Mouse (Mus musculus) liver, adult 2 months (tissue): ENCODE measurements around the gene Gsk3a. TPM values are rescaled to one million over a fixed set of nuclear protein-coding genes. Genes with fewer than 3 reads are reported as not detected.
A peak's percentile ranks its signal among the peaks of the same experiment; 100 is the strongest.

Experiments
- DNase-seq: peaks from one replicate; pipeline ENCODE4 v3.0.0-alpha.2; 2011; ENCODE audit warnings: low read depth, low spot score; ENCODE audit errors: extremely low read depth
- H3K27ac ChIP-seq: fragments of 200-500 bp; replicated peaks from 2 replicates; pipeline ENCODE4 v1.5.1; 2012; ENCODE audit warnings: low read depth, mild to moderate bottlenecking, control low read depth, inconsistent platforms, low read length; ENCODE audit not compliant: insufficient read depth
- H3K27me3 ChIP-seq: fragments of 200-500 bp; 2 replicates; pipeline ENCODE4 v1.6.1; 2012; ENCODE audit warnings: mild to moderate bottlenecking, moderate library complexity, low read length, inconsistent platforms; ENCODE audit not compliant: control insufficient read depth, insufficient read depth
- H3K36me3 ChIP-seq: fragments of 200-500 bp; 2 replicates; pipeline ENCODE4 v1.6.1; 2012; ENCODE audit warnings: low read length, inconsistent platforms; ENCODE audit not compliant: control insufficient read depth, insufficient read depth
- H3K4me1 ChIP-seq: fragments of 200-500 bp; 2 replicates; pipeline ENCODE4 v1.6.1; 2011; ENCODE audit warnings: low read length; ENCODE audit not compliant: control insufficient read depth, insufficient read depth
- H3K4me3 ChIP-seq: fragments of 200-500 bp; 2 replicates; pipeline ENCODE4 v1.5.1; 2011; ENCODE audit warnings: low read depth, mild to moderate bottlenecking, control low read depth, low read length, moderate library complexity; ENCODE audit not compliant: insufficient read depth
- H3K79me2 ChIP-seq: fragments of 200-500 bp; 2 replicates; pipeline ENCODE4 v1.6.1; 2012; ENCODE audit warnings: inconsistent platforms, mild to moderate bottlenecking, low read length, moderate library complexity; ENCODE audit not compliant: control insufficient read depth, insufficient read depth
- H3K9ac ChIP-seq: fragments of 200-500 bp; 2 replicates; pipeline ENCODE4 v1.6.1; 2012; ENCODE audit warnings: low read depth, mild to moderate bottlenecking, control low read depth, inconsistent platforms, low read length
- CTCF ChIP-seq: fragments of 200-500 bp; IDR thresholded peaks from 2 replicates; pipeline ENCODE4 v1.5.1; 2011; ENCODE audit warnings: low read depth, low read length, control low read depth
- POLR2A ChIP-seq: fragments of 200-500 bp; IDR thresholded peaks from 2 replicates; pipeline ENCODE4 v1.6.1; 2011; ENCODE audit warnings: low read length, control low read depth; ENCODE audit not compliant: insufficient read depth; ENCODE audit errors: extremely low read depth
- WGBS: fragments of 180-500 bp; shearing (Covaris S2); methylation state at CpG from one replicate; pipeline ENCODE4 v1.1.7; 2018; 5-methylcytosine and 5-hydroxymethylcytosine counted together
- polyA plus RNA-seq: library from polyadenylated mRNA; depleted of rRNA; stranded (reverse); fragments of >200 nt; gene quantifications from 2 replicates; pipeline ENCODE4 v1.2.3, GENCODE M21; 2012
- total RNA-seq: library from RNA; depleted of rRNA; stranded (reverse); fragments of >200 nt; gene quantifications from 2 replicates; pipeline ENCODE4 v1.2.3, GENCODE M21; 2014

The Gsk3a gene
- total and polyA plus RNA-seq, 2 experiments = 9.1 to 74.5 TPM

DNA sequence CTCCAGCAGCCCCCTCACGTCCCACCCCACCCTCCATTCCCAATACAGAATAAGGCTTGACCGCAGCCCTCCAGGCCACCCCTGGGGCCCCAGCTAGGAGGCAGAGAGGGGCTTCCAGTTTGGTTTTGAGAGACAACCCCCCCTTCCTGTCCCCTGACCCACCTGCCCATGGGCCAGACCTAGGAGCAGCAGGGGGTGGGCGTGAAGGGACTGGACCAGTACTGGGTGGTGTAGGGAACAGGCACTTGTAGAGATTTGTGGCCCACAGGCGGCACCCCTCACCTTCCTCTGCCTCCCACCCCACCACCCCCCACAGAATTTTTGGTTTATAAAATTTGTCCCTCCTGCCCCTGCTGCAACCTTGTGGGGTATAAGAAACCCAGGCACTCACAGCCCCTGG, 5.7 kb upstream of the Gsk3a start:
- 98% methylated on average over 4 of the region's 4 CpGs for WGBS
- peaks cover 4% of the 10 kb centered on the region; the same call in 1 of the 2 replicates for H3K36me3 ChIP-seq
- no peaks in the 10 kb centered on the region for H3K27me3 ChIP-seq
- DNase-seq = no peak
- H3K79me2 ChIP-seq = peaks cover 24% of the 10 kb centered on the region; the same call in 1 of the 2 replicates
- H3K9ac ChIP-seq = no peak overlapping the region
- H3K27ac ChIP-seq = no peak overlapping the region
- TF ChIP-seq CTCF (no peak), POLR2A (no peak)
- H3K4me3 ChIP-seq = no peak overlapping the region
- peaks cover 10% of the 10 kb centered on the region for H3K4me1 ChIP-seq

DNA sequence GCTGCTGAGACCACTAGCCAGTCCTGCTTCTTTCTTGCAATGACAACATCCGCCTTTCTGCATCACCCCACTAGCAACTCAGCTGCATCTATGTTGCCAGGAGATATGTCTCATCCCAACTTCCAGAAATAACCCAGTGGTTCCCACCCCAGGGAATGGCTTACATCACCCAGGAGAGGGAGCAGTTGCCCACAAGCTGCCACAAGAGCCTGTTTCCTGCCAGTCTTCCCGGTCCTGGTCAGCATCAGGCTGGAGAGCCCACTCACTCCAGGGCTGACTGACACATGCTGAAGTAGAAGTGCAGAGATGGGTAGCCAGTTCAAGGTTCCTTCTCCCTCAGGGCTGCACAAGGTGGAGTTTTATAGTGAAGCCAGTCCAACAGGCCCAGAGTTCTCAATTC, 3.4 kb upstream of the Gsk3a start:
- Histone ChIP-seq H3K27ac (no peak overlapping the region), H3K79me2 (peaks cover 18% of the 10 kb centered on the region; the same call in 1 of the 2 replicates), H3K4me3 (no peak overlapping the region), H3K36me3 (peaks cover 4% of the 10 kb centered on the region; the same call in 1 of the 2 replicates), H3K27me3 (no peaks in the 10 kb centered on the region), H3K4me1 (peaks cover 3% of the 10 kb centered on the region), H3K9ac (no peak overlapping the region)
- DNase-seq = peak; percentile 49
- 33% methylated on average over 2 of the region's 2 CpGs for WGBS
- TF ChIP-seq POLR2A (no peak), CTCF (peak; percentile 82)

DNA sequence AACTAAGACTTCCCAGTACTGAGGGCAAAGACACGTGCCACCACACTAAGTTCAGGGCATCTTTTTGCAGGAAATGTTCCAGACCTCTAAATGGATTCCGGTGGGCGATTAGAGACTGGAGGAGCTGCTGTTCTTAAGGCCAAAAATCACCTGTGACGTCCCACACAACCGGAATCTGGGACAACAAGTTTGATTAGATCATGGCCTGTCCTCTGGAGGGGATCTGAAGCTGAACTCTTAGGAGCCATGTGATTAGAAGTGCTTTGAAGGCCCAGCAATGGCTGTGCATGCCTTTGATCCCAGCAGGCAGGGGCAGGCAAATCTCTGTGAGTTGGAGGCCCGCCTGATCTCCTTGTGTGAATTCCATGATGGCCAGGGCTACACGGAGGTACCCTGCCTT, 3.0 kb upstream of the Gsk3a start:
- no peak overlapping the region for H3K27ac ChIP-seq
- no peak for DNase-seq
- 80% methylated on average over 7 of the region's 7 CpGs for WGBS
- no peak for TF ChIP-seq POLR2A
- TF ChIP-seq CTCF = no peak
- H3K27me3 ChIP-seq = no peaks in the 10 kb centered on the region
- H3K4me1 ChIP-seq = peaks cover 6% of the 10 kb centered on the region
- no peak overlapping the region for H3K9ac ChIP-seq
- H3K4me3 ChIP-seq = no peak overlapping the region
- peaks cover 17% of the 10 kb centered on the region; the same call in 1 of the 2 replicates for H3K79me2 ChIP-seq
- H3K36me3 ChIP-seq = peaks cover 4% of the 10 kb centered on the region; the same call in 1 of the 2 replicates

DNA sequence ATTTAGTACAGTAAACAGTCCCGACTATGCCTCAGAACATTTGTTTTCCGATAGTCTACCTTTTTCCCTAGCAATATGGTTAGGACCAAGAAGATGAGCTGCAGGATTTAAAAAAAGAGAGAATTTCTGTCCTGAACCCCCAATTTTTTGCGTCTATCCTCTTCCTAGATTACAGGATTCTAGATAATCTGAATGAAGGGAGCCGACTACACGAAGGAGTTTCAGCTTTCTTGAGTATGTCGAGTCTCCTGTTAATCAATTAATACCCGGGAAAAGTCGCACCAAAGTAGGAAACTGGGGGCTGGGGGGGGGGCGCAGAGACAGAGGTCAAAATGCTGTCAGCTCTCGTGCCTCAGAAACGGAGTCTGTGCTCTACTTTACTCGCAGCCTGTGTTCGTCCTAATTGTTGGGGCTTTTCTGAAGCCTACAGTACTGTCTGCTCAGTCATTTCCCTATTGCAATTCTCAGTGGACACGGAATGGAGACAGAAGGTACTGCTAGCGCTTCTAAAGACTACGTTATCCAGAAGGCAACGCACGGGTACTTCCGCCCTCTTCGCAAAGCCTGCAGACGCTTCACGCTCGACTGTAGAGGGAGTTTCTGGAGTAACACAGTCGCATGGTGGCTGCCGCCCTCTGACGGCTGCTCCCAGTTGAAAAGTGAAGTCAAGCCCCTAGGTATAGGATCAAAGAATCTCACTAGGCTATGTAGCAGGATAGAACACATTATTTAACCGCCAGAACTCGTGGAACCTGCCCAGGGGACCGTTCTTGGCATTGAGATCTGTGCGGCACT, 1.4 kb upstream of the Gsk3a start:
- Histone ChIP-seq H3K36me3 (no peaks in the 10 kb centered on the region), H3K27me3 (no peaks in the 10 kb centered on the region), H3K4me1 (peaks cover 9% of the 10 kb centered on the region), H3K4me3 (peak overlapping the region; percentile 36), H3K9ac (peak overlapping the region; percentile 80), H3K27ac (peak overlapping the region; percentile 95), H3K79me2 (peaks cover 16% of the 10 kb centered on the region; the same call in 1 of the 2 replicates)
- 2% methylated on average over 30 of the region's 30 CpGs for WGBS
- TF ChIP-seq POLR2A (no peak), CTCF (peak; percentile 81)
- DNase-seq = peak; percentile 92

DNA sequence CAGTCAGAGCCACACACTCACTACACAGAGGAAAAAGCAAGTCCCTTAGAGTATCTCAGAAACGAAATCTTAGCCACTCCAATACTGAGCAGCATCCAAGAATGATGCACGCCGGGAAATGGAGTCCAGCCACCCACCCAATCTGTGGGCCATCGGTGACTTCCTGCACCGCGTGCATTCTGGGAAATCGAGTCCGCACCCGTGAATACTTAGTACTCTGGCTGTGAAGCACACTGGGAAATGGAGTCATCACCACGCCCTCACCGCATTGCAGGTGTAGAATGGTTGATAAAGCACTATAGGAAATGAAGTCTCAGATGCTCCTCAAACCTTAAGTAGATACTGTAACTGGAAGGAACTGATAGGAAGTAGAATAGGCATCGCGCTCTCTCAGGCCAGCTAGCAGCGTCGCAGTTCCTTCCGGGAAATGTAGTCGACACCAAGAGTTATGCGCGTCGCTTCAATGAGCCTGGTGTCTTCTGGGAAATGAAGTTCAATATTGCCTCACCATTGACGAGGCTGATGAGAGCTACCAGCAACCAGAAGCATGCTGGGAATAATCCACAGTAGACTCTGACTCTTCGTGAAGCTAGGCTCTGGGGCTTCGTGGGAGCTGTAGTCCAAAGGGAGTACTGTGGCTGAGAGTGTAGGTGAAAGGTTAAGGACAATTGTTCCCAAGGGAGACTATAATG, 510 bp upstream of the Gsk3a start:
- H3K9ac ChIP-seq = peak overlapping the region; percentile 10; the same call in 1 of the 2 replicates
- peaks cover 9% of the 10 kb centered on the region for H3K4me1 ChIP-seq
- no peaks in the 10 kb centered on the region for H3K36me3 ChIP-seq
- H3K4me3 ChIP-seq = peak overlapping the region; percentile 24
- under 1% methylated on average over 23 of the region's 23 CpGs for WGBS
- H3K27me3 ChIP-seq = no peaks in the 10 kb centered on the region
- peaks cover 18% of the 10 kb centered on the region; the same call in 1 of the 2 replicates for H3K79me2 ChIP-seq
- peak overlapping the region; percentile 66 for H3K27ac ChIP-seq
- TF ChIP-seq CTCF = no peak
- no peak for TF ChIP-seq POLR2A
- DNase-seq = peak; percentile 100
